Mouse (Mus musculus) lung, embryonic 16.5 days (tissue): ENCODE measurements around the gene Aagab. TPM values are rescaled to one million over a fixed set of nuclear protein-coding genes. Genes with fewer than 3 reads are reported as not detected.

Experiments
- ATAC-seq: fragments of 200-750 bp; cut with Nextera tagmentation; 2 replicates; pipeline ENCODE4 v1.8.0; 2017; ENCODE audit warnings: low read depth, mild to moderate bottlenecking, moderate library complexity
- H3K27ac ChIP-seq: fragments of 300-500 bp; sonication (generic); 2 replicates; pipeline ENCODE4 v1.5.1; 2014; ENCODE audit warnings: mild to moderate bottlenecking, control low read depth, low read length
- H3K27me3 ChIP-seq: fragments of 300-500 bp; sonication (generic); 2 replicates; pipeline ENCODE4 v1.6.1; 2014; ENCODE audit warnings: low read depth, low read length, mixed read lengths; ENCODE audit not compliant: control insufficient read depth, insufficient read depth
- H3K36me3 ChIP-seq: fragments of 300-500 bp; sonication (generic); 2 replicates; pipeline ENCODE4 v1.6.1; 2014; ENCODE audit warnings: low read length; ENCODE audit not compliant: control insufficient read depth, insufficient read depth
- H3K4me1 ChIP-seq: fragments of 300-500 bp; sonication (generic); replicated peaks from 2 replicates; pipeline ENCODE4 v1.6.1; 2014; ENCODE audit warnings: low read length, mixed read lengths; ENCODE audit not compliant: control insufficient read depth, insufficient read depth
- H3K4me2 ChIP-seq: fragments of 300-500 bp; sonication (generic); 2 replicates; pipeline ENCODE4 v1.6.1; 2014; ENCODE audit warnings: low read depth, low read length, control low read depth
- H3K4me3 ChIP-seq: fragments of 300-500 bp; sonication (generic); 2 replicates; pipeline ENCODE4 v1.5.1; 2014; ENCODE audit warnings: mild to moderate bottlenecking, low read length, control low read depth
- H3K9ac ChIP-seq: fragments of 300-500 bp; sonication (generic); 2 replicates; pipeline ENCODE4 v1.6.1; 2014; ENCODE audit warnings: low read length, control low read depth
- H3K9me3 ChIP-seq: fragments of 300-500 bp; sonication (generic); 2 replicates; pipeline ENCODE4 v1.6.1; 2016; ENCODE audit warnings: low read length; ENCODE audit not compliant: control insufficient read depth
- WGBS: fragments of 180-500 bp; shearing (Covaris S2); extraction: QIAGEN DNeasy Blood & Tissue Kit; methylation state at CpG from one replicate; pipeline ENCODE4 v1.1.7; 2014; 5-methylcytosine and 5-hydroxymethylcytosine counted together
- polyA plus RNA-seq: library from polyadenylated mRNA; unstranded; fragments of >200 nt; fragmentation: Nextera tagmentation; extraction: Ambion mirVana; gene quantifications from 2 replicates; pipeline ENCODE4 v1.2.1, GENCODE M21; 2015

The Aagab gene
- polyA plus RNA-seq, 1 experiment from 2014 or later: 30.1 TPM

DNA sequence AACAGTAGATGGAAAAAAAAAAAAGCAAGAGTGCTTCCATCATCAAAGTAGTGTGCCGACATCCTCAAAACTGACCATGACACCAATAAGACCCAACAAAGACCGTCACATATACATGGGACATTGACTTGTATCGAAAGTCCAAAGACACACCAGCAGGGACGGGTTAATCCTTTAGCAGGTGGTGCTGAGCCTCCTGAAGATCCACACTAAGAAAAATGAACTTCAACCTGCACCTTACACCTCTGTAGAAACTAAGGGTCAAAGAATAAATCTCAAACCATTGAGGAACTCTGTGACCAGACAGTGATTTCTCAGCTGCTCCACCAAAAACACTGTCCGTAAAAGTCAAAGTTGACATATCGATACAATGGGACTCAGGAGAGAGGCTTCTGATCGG, 67.4 kb downstream of the Aagab start:
- H3K27ac ChIP-seq: no peak overlapping the region
- WGBS: 93% methylated on average over 7 of the region's 7 CpGs
- no peak for ATAC-seq
- H3K9ac ChIP-seq: no peak overlapping the region
- H3K36me3 ChIP-seq: no peaks in the 10 kb centered on the region
- no peaks in the 10 kb centered on the region for H3K27me3 ChIP-seq
- H3K4me3 ChIP-seq: no peak overlapping the region
- peaks cover 49% of the 10 kb centered on the region for H3K4me1 ChIP-seq
- no peak overlapping the region for H3K4me2 ChIP-seq
- H3K9me3 ChIP-seq: no peaks in the 10 kb centered on the region

DNA sequence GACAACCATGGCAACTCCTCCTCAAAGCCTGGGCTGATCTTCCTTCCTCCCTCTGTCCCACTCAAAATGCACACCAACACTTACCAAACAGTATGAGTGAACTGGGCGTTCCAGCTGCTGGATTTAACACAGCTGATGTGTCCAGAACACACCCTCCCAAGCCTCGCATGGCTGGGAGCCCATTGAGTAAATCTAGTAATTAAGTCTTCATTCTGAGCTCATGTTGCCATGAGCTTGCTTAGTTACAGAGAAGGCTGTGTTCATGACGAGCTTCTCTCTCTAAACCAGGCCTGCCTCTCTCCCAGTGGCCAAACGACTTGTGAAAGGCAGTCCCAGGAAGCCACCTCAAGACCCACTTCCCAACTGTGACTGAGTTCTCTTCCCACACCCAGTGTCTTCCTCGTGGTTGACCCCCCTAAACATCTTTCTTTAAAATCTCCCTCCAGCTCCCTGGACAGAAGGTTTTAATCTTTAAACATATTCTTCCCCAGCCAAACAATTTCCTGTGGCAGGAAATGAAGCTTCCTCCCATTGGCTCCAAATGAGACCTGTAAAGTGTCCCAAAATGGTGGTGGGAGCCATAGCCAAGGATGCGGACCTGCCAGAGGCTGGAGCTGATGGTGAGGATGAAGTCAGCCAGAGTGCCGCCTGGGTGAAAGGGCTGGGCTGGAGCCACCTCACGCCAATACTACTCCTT, 70.5 kb downstream of the Aagab start:
- 54% methylated on average over 8 of the region's 8 CpGs for WGBS

DNA sequence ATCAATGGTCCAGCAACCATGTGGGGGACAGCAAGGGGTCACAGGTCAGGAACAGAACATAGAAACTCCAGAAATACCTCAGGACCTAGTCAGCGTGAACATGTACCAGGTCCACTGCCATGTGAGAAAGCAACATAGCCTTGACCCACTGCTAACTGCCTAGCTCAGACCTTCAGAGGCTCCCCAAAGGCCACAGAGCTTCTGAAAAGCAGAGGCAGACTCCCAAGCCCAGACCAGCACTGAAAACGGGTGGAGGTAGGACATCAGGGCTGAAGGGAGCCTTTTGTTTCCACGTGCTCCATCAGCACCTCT, 71.0 kb downstream of the Aagab start:
- no peaks in the 10 kb centered on the region for H3K9me3 ChIP-seq
- no peaks in the 10 kb centered on the region for H3K36me3 ChIP-seq
- H3K4me2 ChIP-seq: no peak overlapping the region
- peaks cover 27% of the 10 kb centered on the region for H3K4me1 ChIP-seq
- no peak for ATAC-seq
- no peak overlapping the region for H3K4me3 ChIP-seq
- 62% methylated on average over 3 of the region's 3 CpGs for WGBS
- H3K27me3 ChIP-seq: no peaks in the 10 kb centered on the region
- H3K27ac ChIP-seq: peak overlapping the region; percentile 12; the same call in 1 of the 2 replicates
- H3K9ac ChIP-seq: no peak overlapping the region

More for the DNA sequence above, 70.5 kb downstream of the Aagab start:
- Histone ChIP-seq H3K4me3 (no peak overlapping the region), H3K27me3 (no peaks in the 10 kb centered on the region), H3K4me2 (no peak overlapping the region), H3K27ac (peak overlapping the region; percentile 12; the same call in 1 of the 2 replicates), H3K9me3 (no peaks in the 10 kb centered on the region), H3K9ac (no peak overlapping the region), H3K36me3 (no peaks in the 10 kb centered on the region), H3K4me1 (peaks cover 27% of the 10 kb centered on the region)
- ATAC-seq: no peak

DNA sequence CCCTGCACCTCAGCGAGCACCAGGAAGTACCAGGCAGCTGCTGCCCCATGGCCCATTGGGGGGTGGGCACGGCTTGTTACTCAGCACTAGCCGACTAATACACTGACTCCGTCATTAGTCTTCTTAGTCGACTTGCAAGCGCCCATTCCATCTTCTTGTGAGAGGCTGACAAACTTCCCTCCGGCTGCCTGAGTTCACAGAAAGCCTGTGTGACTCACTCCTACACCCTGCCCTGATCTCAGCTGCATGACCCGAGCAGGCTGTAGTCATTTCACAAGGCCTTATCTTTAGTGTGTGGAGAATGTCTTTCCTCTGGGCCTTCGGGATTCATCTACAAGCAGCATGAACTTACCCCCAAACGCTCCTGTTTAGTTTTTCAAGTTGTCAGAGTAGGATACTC, 72.2 kb downstream of the Aagab start:
- 70% methylated on average over 10 of the region's 10 CpGs for WGBS
- Histone ChIP-seq H3K27me3 (no peaks in the 10 kb centered on the region), H3K4me3 (no peak overlapping the region), H3K4me2 (no peak overlapping the region), H3K27ac (no peak overlapping the region), H3K4me1 (peaks cover 24% of the 10 kb centered on the region), H3K9me3 (no peaks in the 10 kb centered on the region), H3K9ac (no peak overlapping the region), H3K36me3 (no peaks in the 10 kb centered on the region)
- no peak for ATAC-seq

DNA sequence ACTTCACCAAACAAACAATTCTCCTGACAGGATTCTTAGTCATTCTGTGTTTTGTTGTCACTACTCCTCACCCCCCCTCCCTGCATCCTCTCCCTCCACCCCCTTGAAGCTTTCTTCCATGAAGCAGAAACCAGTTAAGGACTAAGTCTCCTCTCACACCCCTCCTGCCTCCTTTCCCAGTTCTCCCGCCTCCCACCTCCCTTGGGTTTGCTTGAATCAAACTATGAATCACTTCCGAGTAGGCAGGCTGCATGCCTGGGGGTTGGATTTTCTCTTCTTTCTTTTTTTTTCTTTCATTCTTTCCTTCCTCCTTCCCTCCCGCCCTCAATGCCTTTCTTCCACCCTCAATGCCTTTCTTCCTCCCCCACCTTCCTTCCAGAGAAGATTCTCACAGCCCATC, 75.2 kb downstream of the Aagab start:
- Histone ChIP-seq H3K9ac (no peak overlapping the region), H3K4me2 (no peak overlapping the region), H3K4me1 (peaks cover 25% of the 10 kb centered on the region), H3K27ac (peak overlapping the region; percentile 37; the same call in 1 of the 2 replicates), H3K36me3 (no peaks in the 10 kb centered on the region), H3K9me3 (no peaks in the 10 kb centered on the region), H3K27me3 (no peaks in the 10 kb centered on the region), H3K4me3 (no peak overlapping the region)
- 28% methylated on average over 3 of the region's 3 CpGs for WGBS
- no peak for ATAC-seq

DNA sequence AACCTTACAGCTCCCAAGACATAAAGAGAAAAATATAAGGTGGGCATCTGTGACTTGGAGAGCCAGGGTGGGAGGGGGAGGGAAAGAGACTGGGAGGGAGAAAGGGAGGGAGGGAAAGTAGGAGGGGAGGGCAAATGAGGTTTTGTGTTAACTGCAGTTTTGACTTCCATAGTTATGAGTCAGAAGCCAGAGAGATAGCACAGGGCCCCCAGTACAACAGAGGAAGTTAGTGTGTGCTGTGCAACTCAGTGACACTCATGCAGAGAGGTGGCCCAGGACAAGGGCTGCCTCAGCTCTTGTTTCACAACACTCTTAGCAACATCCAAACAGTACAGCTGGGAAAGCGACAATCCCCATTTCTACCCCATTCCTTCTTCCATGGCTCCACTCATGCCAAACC, 75.6 kb downstream of the Aagab start:
- H3K9me3 ChIP-seq: no peaks in the 10 kb centered on the region
- ATAC-seq: peak; percentile 83
- H3K27me3 ChIP-seq: no peaks in the 10 kb centered on the region
- peaks cover 24% of the 10 kb centered on the region for H3K4me1 ChIP-seq
- H3K4me3 ChIP-seq: no peak overlapping the region
- no peaks in the 10 kb centered on the region for H3K36me3 ChIP-seq
- no peak overlapping the region for H3K4me2 ChIP-seq
- no peak overlapping the region for H3K9ac ChIP-seq
- 56% methylated on average over 1 of the region's 1 CpGs for WGBS
- H3K27ac ChIP-seq: peak overlapping the region; percentile 37

DNA sequence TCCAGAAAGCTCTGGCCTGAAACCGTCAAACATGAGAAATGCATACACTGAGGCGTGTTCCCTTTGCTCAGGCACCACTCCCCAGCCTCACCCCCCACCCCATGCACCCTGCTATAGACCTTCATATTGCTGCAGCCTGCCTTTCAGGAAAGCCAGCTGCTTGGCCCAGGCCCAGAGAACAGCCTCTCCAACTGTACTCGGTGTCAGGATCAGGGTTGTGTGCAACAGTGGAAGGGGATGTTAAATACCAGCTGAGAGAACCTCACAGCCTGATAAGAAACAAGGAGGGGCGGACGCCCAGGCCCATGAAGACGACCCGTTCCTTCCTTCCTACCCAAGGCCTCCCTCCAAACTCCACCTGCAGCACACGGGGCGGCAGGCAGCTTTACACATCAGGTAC, 79.8 kb downstream of the Aagab start:
- no peaks in the 10 kb centered on the region for H3K36me3 ChIP-seq
- no peaks in the 10 kb centered on the region for H3K27me3 ChIP-seq
- ATAC-seq: peak; percentile 59
- H3K4me1 ChIP-seq: peaks cover 23% of the 10 kb centered on the region
- no peaks in the 10 kb centered on the region for H3K9me3 ChIP-seq
- H3K4me3 ChIP-seq: no peak overlapping the region
- 35% methylated on average over 9 of the region's 9 CpGs for whole genome bisulfite sequencing
- H3K4me2 ChIP-seq: no peak overlapping the region
- no peak overlapping the region for H3K9ac ChIP-seq
- H3K27ac ChIP-seq: no peak overlapping the region

DNA sequence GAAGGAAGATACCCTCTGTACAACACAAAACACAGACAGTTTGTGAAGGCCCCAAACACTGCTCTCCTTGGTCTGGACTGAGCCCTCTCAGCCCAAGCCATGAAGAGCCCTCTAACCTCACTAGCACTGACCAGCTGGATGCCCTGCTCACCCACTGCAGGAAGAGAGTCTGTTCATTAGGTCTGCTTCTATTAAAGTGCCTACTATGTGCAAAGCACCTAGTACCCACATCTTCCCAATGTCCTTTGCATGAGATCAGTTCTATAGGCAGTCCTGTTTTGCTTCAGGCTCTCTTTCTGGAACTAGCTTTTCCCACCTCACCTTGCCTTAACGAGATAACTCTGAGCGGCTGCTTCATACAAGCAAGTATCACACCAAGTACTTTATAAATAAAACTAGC, 80.5 kb downstream of the Aagab start:
- no peak for ATAC-seq
- no peak overlapping the region for H3K9ac ChIP-seq
- no peaks in the 10 kb centered on the region for H3K36me3 ChIP-seq
- H3K27me3 ChIP-seq: no peaks in the 10 kb centered on the region
- no peaks in the 10 kb centered on the region for H3K9me3 ChIP-seq
- no peak overlapping the region for H3K4me2 ChIP-seq
- H3K4me1 ChIP-seq: peaks cover 20% of the 10 kb centered on the region
- H3K27ac ChIP-seq: no peak overlapping the region
- 82% methylated on average over 2 of the region's 2 CpGs for WGBS
- no peak overlapping the region for H3K4me3 ChIP-seq

DNA sequence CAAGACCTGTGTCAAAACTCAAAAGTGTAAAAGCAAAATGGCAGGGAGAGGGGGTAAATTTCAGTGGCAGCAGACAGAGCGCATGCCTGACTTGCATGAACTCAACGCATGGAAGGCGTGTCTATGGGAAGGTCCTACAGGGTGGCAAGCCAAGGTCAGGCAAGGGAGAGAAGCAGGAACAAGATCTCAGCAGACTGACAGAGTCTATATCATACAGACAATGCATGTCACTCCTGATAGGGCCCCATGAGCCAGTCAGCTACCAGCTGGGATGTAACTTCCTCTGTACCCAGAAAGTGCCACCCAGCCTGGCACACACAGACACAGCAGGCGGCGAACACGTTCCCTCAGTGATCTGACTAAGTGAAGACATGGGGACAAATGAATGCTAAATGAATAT, 81.8 kb downstream of the Aagab start:
- Histone ChIP-seq H3K4me1 (peaks cover 15% of the 10 kb centered on the region), H3K4me3 (no peak overlapping the region)
- 96% methylated on average over 6 of the region's 6 CpGs for WGBS

DNA sequence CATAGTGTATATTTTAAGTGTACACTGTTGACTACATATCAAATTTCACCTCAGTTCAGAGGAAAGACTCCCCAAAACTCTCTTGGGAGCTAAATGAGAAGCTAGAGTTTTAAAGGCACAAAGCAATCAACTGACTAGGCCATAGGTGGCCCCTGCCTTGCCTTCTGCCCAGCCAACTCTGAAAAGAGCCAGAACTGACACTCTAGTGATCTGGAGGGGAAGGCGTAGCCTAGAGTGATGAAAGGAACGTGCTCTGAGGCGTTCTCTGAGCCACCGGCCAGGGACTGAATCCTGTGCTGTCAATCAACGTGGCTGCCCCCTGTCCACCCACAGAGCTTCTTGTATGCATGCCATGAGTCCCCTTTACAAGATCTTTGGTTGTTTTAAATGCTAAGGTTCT, 82.9 kb downstream of the Aagab start:
- Histone ChIP-seq H3K36me3 (no peaks in the 10 kb centered on the region), H3K27me3 (no peaks in the 10 kb centered on the region), H3K4me1 (peaks cover 15% of the 10 kb centered on the region), H3K4me2 (no peak overlapping the region), H3K9me3 (no peaks in the 10 kb centered on the region), H3K4me3 (no peak overlapping the region), H3K9ac (no peak overlapping the region), H3K27ac (no peak overlapping the region)
- 71% methylated on average over 5 of the region's 5 CpGs for WGBS
- ATAC-seq: no peak

More for the DNA sequence above, 81.8 kb downstream of the Aagab start:
- ATAC-seq: no peak
- Histone ChIP-seq H3K9ac (no peak overlapping the region), H3K9me3 (no peaks in the 10 kb centered on the region), H3K27me3 (no peaks in the 10 kb centered on the region), H3K27ac (no peak overlapping the region), H3K4me2 (no peak overlapping the region), H3K36me3 (no peaks in the 10 kb centered on the region)
